8 mouse cellular contexts compared by ENCODE assay signal in genomic region chr2:18056786-18057255, GRCm38 (mm10). TPM values are rescaled to one million over a fixed set of nuclear protein-coding genes. Genes with fewer than 3 reads are reported as not detected.
DNase-seq lines count a peak whose midpoint lies in the region; ATAC-seq lines count a peak whose summit lies in the region.

No protein-coding gene starts in this region.

- peak overlapping the region; percentile 97 for H3K27ac ChIP-seq in brown adipose tissue, adult 24 weeks (replicated peaks; ENCODE audit: low read depth, low read length)
- peak overlapping the region; percentile 100 for H3K27ac ChIP-seq in forebrain, embryonic 11.5 days (ENCODE audit: low read depth, low read length)
- H3K27ac ChIP-seq in heart, embryonic 16.5 days (ENCODE audit: low read length), result peak overlapping the region; percentile 100
- H3K27ac ChIP-seq in neural tube, embryonic 14.5 days (ENCODE audit: low read depth, low read length), result peak overlapping the region; percentile 99

- 1% methylated on average over 41 of the region's 50 CpGs for WGBS in forebrain, embryonic 11.5 days
- WGBS in heart, embryonic 16.5 days, result under 1% methylated on average over 35 of the region's 50 CpGs
- under 1% methylated on average over 43 of the region's 50 CpGs for WGBS in neural tube, embryonic 14.5 days

- ATAC-seq in forebrain, embryonic 11.5 days (replicated peaks; ENCODE audit: low FRiP score), result peak; percentile 94
- peak; percentile 96 for ATAC-seq in heart, embryonic 16.5 days (replicated peaks; ENCODE audit: extremely low read depth, insufficient read depth, low FRiP score)
- peak; percentile 91 for ATAC-seq in neural tube, embryonic 14.5 days (ENCODE audit: low read depth)

- peak overlapping the region; percentile 99 for H3K9ac ChIP-seq in forebrain, embryonic 11.5 days (ENCODE audit: low read length)
- peak overlapping the region; percentile 95 for H3K9ac ChIP-seq in heart, embryonic 16.5 days (ENCODE audit: low read length)
- H3K9ac ChIP-seq in neural tube, embryonic 14.5 days (replicated peaks; ENCODE audit: low read depth, low read length), result peak overlapping the region; percentile 61

- H3K4me3 ChIP-seq in brown adipose tissue, adult 24 weeks (ENCODE audit: insufficient read depth, low read depth, low read length), result peak overlapping the region; percentile 80
- peak overlapping the region; percentile 51 for H3K4me3 ChIP-seq in forebrain, embryonic 11.5 days (ENCODE audit: low read depth, low read length)
- peak overlapping the region; percentile 73 for H3K4me3 ChIP-seq in heart, embryonic 16.5 days (ENCODE audit: low read length)
- H3K4me3 ChIP-seq in neural tube, embryonic 14.5 days (ENCODE audit: low read depth, low read length), result peak overlapping the region; percentile 63

- no peaks in the 10 kb centered on the region for H3K27me3 ChIP-seq in forebrain, embryonic 11.5 days (ENCODE audit: control insufficient read depth, insufficient read depth, low read length)
- H3K27me3 ChIP-seq in heart, embryonic 16.5 days (ENCODE audit: control insufficient read depth, insufficient read depth, low read length), result no peaks in the 10 kb centered on the region
- no peaks in the 10 kb centered on the region for H3K27me3 ChIP-seq in neural tube, embryonic 14.5 days (ENCODE audit: control insufficient read depth, insufficient read depth, low read length)

- DNase-seq in CD8-positive naive resting alpha-beta T cell, adult 2 months (ENCODE audit: low read depth in 2 of 2, low spot score in 2 of 2), result peak; percentile 87 to 90
- DNase-seq in forebrain, embryonic 11.5 days (ENCODE audit: low spot score), result peak; percentile 97
- peak; percentile 95 to 98 for DNase-seq in kidney, postnatal 36 days
- peak; percentile 98 to 99 for DNase-seq in lung, adult 18-20 months
- peak; percentile 92 for DNase-seq in testis, postnatal 10 days (ENCODE audit: low spot score)

- no peaks in the 10 kb centered on the region for H3K9me3 ChIP-seq in forebrain, embryonic 11.5 days (ENCODE audit: control insufficient read depth, low read length)
- no peaks in the 10 kb centered on the region for H3K9me3 ChIP-seq in heart, embryonic 16.5 days (replicated peaks; ENCODE audit: control insufficient read depth, low read length)
- H3K9me3 ChIP-seq in neural tube, embryonic 14.5 days (ENCODE audit: control insufficient read depth, low read length), result no peaks in the 10 kb centered on the region

- peak overlapping the region; percentile 82 for H3K4me2 ChIP-seq in forebrain, embryonic 11.5 days (ENCODE audit: low read depth, low read length, severe bottlenecking)
- H3K4me2 ChIP-seq in heart, embryonic 16.5 days (ENCODE audit: low read depth, low read length), result peak overlapping the region; percentile 96
- H3K4me2 ChIP-seq in neural tube, embryonic 14.5 days (ENCODE audit: low read depth, low read length), result peak overlapping the region; percentile 69

- H3K36me3 ChIP-seq in forebrain, embryonic 11.5 days (ENCODE audit: control insufficient read depth, insufficient read depth, low read length), result no peaks in the 10 kb centered on the region
- no peaks in the 10 kb centered on the region for H3K36me3 ChIP-seq in heart, embryonic 16.5 days (ENCODE audit: control insufficient read depth, insufficient read depth)
- H3K36me3 ChIP-seq in neural tube, embryonic 14.5 days (ENCODE audit: control insufficient read depth, insufficient read depth, low read length), result no peaks in the 10 kb centered on the region

- H3K4me1 ChIP-seq in brown adipose tissue, adult 24 weeks (ENCODE audit: control insufficient read depth, insufficient read depth, insufficient read length, low read length), result no peaks in the 10 kb centered on the region
- peaks cover 14% of the 10 kb centered on the region for H3K4me1 ChIP-seq in forebrain, embryonic 11.5 days (replicated peaks; ENCODE audit: control insufficient read depth, insufficient read depth, low read length)
- H3K4me1 ChIP-seq in heart, embryonic 16.5 days (ENCODE audit: control insufficient read depth, insufficient read depth, low read length), result peaks cover 14% of the 10 kb centered on the region
- H3K4me1 ChIP-seq in neural tube, embryonic 14.5 days (ENCODE audit: control insufficient read depth, insufficient read depth, low read length), result peaks cover 6% of the 10 kb centered on the region; the same call in 1 of the 2 replicates

RNA-seq across cellular contexts. Expression of gene Mllt10, which starts 1.8 kb away (rescaled TPM):
- polyA plus RNA-seq in brown adipose tissue, adult 24 weeks (2012; ENCODE audit: insufficient read depth, insufficient read length, missing spikeins), result 9.2 and 10.1 TPM in 2 replicates
- polyA plus RNA-seq in forebrain, embryonic 11.5 days (2014; fragmentation: Nextera tagmentation; extraction: Ambion mirVana), result 52.9 and 54.2 TPM in 2 replicates
- polyA plus RNA-seq in heart, embryonic 16.5 days (2015; fragmentation: Nextera tagmentation; extraction: Ambion mirVana), result 40.7 and 44.5 TPM in 2 replicates
- polyA plus RNA-seq in neural tube, embryonic 14.5 days (2014; fragmentation: Nextera tagmentation; extraction: Ambion mirVana), result 34.6 and 36.5 TPM in 2 replicates

RNA-seq across cellular contexts. Expression of gene Skida1, which starts 8.0 kb away (rescaled TPM):
- polyA plus RNA-seq in brown adipose tissue, adult 24 weeks (2012; ENCODE audit: insufficient read depth, insufficient read length, missing spikeins), result 0.25 and 0.55 TPM in 2 replicates
- 20.2 and 23.3 TPM in 2 replicates for polyA plus RNA-seq in forebrain, embryonic 11.5 days (2014; fragmentation: Nextera tagmentation; extraction: Ambion mirVana)
- 3.9 TPM in 2 replicates for polyA plus RNA-seq in heart, embryonic 16.5 days (2015; fragmentation: Nextera tagmentation; extraction: Ambion mirVana)
- 3.9 and 5.3 TPM in 2 replicates for polyA plus RNA-seq in neural tube, embryonic 14.5 days (2014; fragmentation: Nextera tagmentation; extraction: Ambion mirVana)

RNA-seq across cellular contexts. Expression of gene A930004D18Rik, which starts 19.3 kb away (rescaled TPM):
- 0.87 and 1.2 TPM in 2 replicates for polyA plus RNA-seq in brown adipose tissue, adult 24 weeks (2012; ENCODE audit: insufficient read depth, insufficient read length, missing spikeins)
- polyA plus RNA-seq in forebrain, embryonic 11.5 days (2014; fragmentation: Nextera tagmentation; extraction: Ambion mirVana), result 12.2 and 15.4 TPM in 2 replicates
- polyA plus RNA-seq in heart, embryonic 16.5 days (2015; fragmentation: Nextera tagmentation; extraction: Ambion mirVana), result 9.4 and 9.5 TPM in 2 replicates
- 8.2 and 8.6 TPM in 2 replicates for polyA plus RNA-seq in neural tube, embryonic 14.5 days (2014; fragmentation: Nextera tagmentation; extraction: Ambion mirVana)

Comparison
In these comparisons a context has a peak if more than half of its experiments do, and no peak if none do; other contexts are left out.
1. Peak in every context shown above with its lines: DNase-seq, ATAC-seq, H3K4me3 ChIP-seq and H3K27ac ChIP-seq.